Mouse (Mus musculus): ENCODE results near the gene Rpe. TPM values are rescaled to one million over a fixed set of nuclear protein-coding genes. Genes with fewer than 3 reads are reported as not detected.

Rpe gene
- total and polyA plus RNA-seq, 2 experiments from 2014 or later, result 21.6 to 32.7 TPM

DNA sequence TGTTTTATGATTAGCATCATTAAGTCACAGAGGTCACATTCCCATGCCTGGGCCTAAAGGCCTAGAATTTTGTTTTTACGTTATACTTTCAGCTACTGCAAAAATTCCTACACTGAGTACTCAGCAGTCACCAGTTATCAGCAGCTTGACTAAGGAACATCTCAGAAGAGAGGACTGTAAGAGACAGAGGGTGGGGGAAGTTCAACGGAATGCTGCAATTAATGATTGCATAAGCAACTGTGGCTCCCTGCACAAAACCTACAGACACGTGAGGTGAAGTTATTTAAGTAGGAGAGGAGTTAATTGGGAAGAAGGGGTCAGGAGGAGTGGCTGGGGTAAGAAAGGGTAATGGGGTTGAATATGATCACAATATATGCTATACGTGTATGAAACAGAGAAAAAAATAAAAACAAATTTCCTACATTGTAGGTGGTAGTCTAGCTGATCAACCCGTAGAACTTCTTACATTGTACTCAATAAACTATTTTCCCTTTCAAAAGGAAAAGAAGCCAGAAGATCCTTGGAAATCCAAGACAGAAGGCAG, 410 bp upstream of the Rpe start:
- peak overlapping the region; percentile 81; the same call in 1 of the 2 replicates for H3K9ac ChIP-seq
- no peaks in the 10 kb centered on the region for H3K4me1 ChIP-seq (ENCODE audit: insufficient read depth)
- peak overlapping the region; percentile 75 for H3K4me3 ChIP-seq (ENCODE audit: low read depth, low read length)
- no peaks in the 10 kb centered on the region for H3K9me3 ChIP-seq (ENCODE audit: low read length)
- no peaks in the 10 kb centered on the region for H3K27me3 ChIP-seq (ENCODE audit: insufficient read depth, low read length)
- DNase-seq (no peak), ATAC-seq (peak; percentile 4; the same call in 1 of the 2 replicates)
- peak overlapping the region; percentile 58 for H3K4me2 ChIP-seq (ENCODE audit: low read depth)
- H3K27ac ChIP-seq (ENCODE audit: low read depth, low read length), result no peak overlapping the region
- WGBS, result 44% methylated on average over 5 of the region's 5 CpGs
- no peak for TF ChIP-seq CTCF (IDR thresholded peaks at IDR 0.05; ENCODE audit: low read depth)
- no peaks in the 10 kb centered on the region for H3K36me3 ChIP-seq (ENCODE audit: insufficient read depth)

DNA sequence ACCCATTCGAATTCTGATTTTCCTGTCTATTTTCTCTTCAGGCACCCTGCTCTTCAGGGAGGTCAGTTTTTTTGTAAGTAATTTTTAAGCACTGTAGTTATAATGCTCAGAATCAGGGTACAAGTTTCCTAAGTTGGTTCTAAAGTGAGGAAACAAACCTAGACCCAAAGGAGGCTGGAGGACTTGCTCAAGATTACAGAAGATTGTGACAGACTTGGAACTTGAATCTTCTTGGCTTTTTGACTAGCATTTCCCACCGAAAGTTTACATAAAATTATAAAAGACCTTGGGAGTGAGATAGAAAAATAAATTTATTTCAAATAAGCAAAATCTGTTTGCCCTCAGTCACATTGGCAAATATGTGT, 927 bp downstream of the Rpe start:
- ATAC-seq (no peak), DNase-seq (no peak)
- 36% methylated on average over 2 of the region's 2 CpGs for WGBS
- TF ChIP-seq CTCF (IDR thresholded peaks at IDR 0.05; ENCODE audit: low read depth), result no peak
- Histone ChIP-seq H3K4me2 (ENCODE audit: low read depth) (peak overlapping the region; percentile 58), H3K36me3 (ENCODE audit: insufficient read depth) (no peaks in the 10 kb centered on the region), H3K9ac (0 out of 2 replicates have a peak overlapping the region, but pooled peaks have one; percentile 81), H3K4me1 (ENCODE audit: insufficient read depth) (no peaks in the 10 kb centered on the region), H3K27me3 (ENCODE audit: insufficient read depth, low read length) (no peaks in the 10 kb centered on the region), H3K9me3 (ENCODE audit: low read length) (no peaks in the 10 kb centered on the region), H3K4me3 (ENCODE audit: low read depth, low read length) (peak overlapping the region; percentile 75), H3K27ac (ENCODE audit: low read depth, low read length) (no peak overlapping the region)

DNA sequence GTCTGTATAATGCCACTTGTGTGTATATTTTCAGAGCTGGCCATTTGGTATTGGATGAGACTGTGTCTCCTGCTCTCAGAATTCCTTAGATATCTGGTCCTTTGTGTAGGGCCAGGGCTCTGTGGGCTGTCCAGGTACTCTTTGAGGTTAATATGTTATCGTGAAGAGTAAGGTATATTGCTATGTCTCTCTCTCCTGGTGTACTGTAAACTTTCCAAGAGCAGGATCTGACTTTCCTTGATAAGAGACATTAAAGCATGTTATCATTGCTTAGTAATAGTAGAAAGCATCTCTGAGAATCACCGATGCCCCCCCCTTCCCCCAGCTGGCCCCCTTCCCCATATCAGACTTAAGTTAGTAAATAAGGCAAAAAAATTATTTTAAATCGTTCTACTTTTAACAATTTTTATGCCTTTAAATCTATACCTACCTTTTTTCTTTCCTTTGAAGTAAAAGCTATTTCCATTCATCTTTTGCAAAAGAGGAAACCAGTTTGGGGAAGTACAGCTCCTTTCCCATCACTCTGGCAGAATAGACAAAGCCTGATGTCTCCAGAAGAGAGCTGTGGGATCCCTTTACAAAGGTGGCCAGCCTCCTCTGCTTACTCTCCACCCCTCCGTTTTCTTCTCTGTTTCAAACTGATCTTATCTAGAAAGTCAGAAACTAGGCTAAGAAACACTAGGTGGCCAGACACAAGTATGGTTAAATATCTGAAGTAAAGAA, 2.2 kb downstream of the Rpe start:
- WGBS, result 89% methylated on average over 4 of the region's 4 CpGs
- Histone ChIP-seq H3K4me3 (ENCODE audit: low read depth, low read length) (no peak overlapping the region), H3K4me2 (ENCODE audit: low read depth) (no peak overlapping the region), H3K9ac (no peak overlapping the region), H3K9me3 (ENCODE audit: low read length) (no peaks in the 10 kb centered on the region), H3K27ac (ENCODE audit: low read depth, low read length) (no peak overlapping the region), H3K36me3 (ENCODE audit: insufficient read depth) (no peaks in the 10 kb centered on the region), H3K27me3 (ENCODE audit: insufficient read depth, low read length) (no peaks in the 10 kb centered on the region), H3K4me1 (ENCODE audit: insufficient read depth) (no peaks in the 10 kb centered on the region)
- DNase-seq (no peak), ATAC-seq (no peak)
- no peak for TF ChIP-seq CTCF (IDR thresholded peaks at IDR 0.05; ENCODE audit: low read depth)

- no peak overlapping the region for H3K4me3 ChIP-seq (ENCODE audit: low read depth, low read length)
- no peak overlapping the region for H3K9ac ChIP-seq
- 54% methylated on average over 6 of the region's 6 CpGs for WGBS
- H3K27ac ChIP-seq (ENCODE audit: low read depth, low read length), result no peak overlapping the region
- DNase-seq, result no peak
- no peaks in the 10 kb centered on the region for H3K4me1 ChIP-seq (ENCODE audit: insufficient read depth)
- H3K36me3 ChIP-seq (ENCODE audit: insufficient read depth), result no peaks in the 10 kb centered on the region
- H3K9me3 ChIP-seq (ENCODE audit: low read length), result no peaks in the 10 kb centered on the region
- H3K4me2 ChIP-seq (ENCODE audit: low read depth), result no peak overlapping the region
- ATAC-seq, result no peak
- no peak for TF ChIP-seq CTCF (IDR thresholded peaks at IDR 0.05; ENCODE audit: low read depth)
- H3K27me3 ChIP-seq (ENCODE audit: insufficient read depth, low read length), result no peaks in the 10 kb centered on the region
Observed at GRCm38 (mm10) chr1:66704523-66704922, 3.9 kb downstream of the Rpe start.

DNA sequence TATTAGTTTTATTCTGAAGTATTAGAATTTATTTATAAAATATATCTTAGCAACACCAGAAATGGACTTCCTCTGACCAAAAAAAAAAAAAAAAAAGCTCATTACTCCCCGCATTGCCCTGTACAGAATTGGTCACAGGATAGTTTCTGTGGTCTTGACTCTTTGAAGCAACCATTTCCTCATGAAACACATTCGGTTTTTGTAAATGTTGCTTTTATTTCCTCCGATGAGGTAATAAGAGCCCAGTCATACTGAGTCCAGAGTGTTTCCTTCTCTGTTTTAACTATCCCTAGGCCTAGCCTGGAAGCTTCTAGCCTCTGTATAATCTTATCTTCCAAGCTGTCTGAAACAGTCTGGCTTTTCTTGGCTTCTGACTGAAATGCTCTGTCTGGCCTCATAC, 12.2 kb downstream of the Rpe start:
- no peak for DNase-seq
- WGBS, result 94% methylated on average over 3 of the region's 3 CpGs
- Histone ChIP-seq H3K4me1 (ENCODE audit: insufficient read depth) (no peaks in the 10 kb centered on the region), H3K27ac (ENCODE audit: low read depth, low read length) (no peak overlapping the region), H3K4me2 (ENCODE audit: low read depth) (no peak overlapping the region), H3K9me3 (ENCODE audit: low read length) (no peaks in the 10 kb centered on the region), H3K9ac (no peak overlapping the region), H3K36me3 (ENCODE audit: insufficient read depth) (peaks cover 24% of the 10 kb centered on the region), H3K27me3 (ENCODE audit: insufficient read depth, low read length) (no peaks in the 10 kb centered on the region), H3K4me3 (ENCODE audit: low read depth, low read length) (no peak overlapping the region)
- no peak for ATAC-seq
- TF ChIP-seq CTCF (IDR thresholded peaks at IDR 0.05; ENCODE audit: low read depth), result no peak

GRCm38 (mm10) chr1:66730581-66730980, 29.9 kb downstream of the Rpe start:
- Histone ChIP-seq H3K9me3 (ENCODE audit: low read length) (no peaks in the 10 kb centered on the region), H3K27ac (ENCODE audit: low read depth, low read length) (no peak overlapping the region), H3K27me3 (ENCODE audit: insufficient read depth, low read length) (no peaks in the 10 kb centered on the region), H3K4me3 (ENCODE audit: low read depth, low read length) (no peak overlapping the region), H3K4me1 (ENCODE audit: insufficient read depth) (no peaks in the 10 kb centered on the region), H3K36me3 (ENCODE audit: insufficient read depth) (peaks cover 10% of the 10 kb centered on the region; the same call in 1 of the 2 replicates), H3K9ac (no peak overlapping the region), H3K4me2 (ENCODE audit: low read depth) (no peak overlapping the region)
- WGBS, result 83% methylated on average over 1 of the region's 1 CpGs
- TF ChIP-seq CTCF (IDR thresholded peaks at IDR 0.05; ENCODE audit: low read depth), result no peak
- no peak for ATAC-seq
- no peak for DNase-seq

- H3K4me1 ChIP-seq (ENCODE audit: insufficient read depth), result no peaks in the 10 kb centered on the region
- no peak overlapping the region for H3K9ac ChIP-seq
- no peaks in the 10 kb centered on the region for H3K9me3 ChIP-seq (ENCODE audit: low read length)
- 89% methylated on average over 1 of the region's 1 CpGs for WGBS
- DNase-seq (no peak), ATAC-seq (no peak)
- TF ChIP-seq CTCF (IDR thresholded peaks at IDR 0.05; ENCODE audit: low read depth), result no peak
- H3K27ac ChIP-seq (ENCODE audit: low read depth, low read length), result no peak overlapping the region
- no peak overlapping the region for H3K4me3 ChIP-seq (ENCODE audit: low read depth, low read length)
- 0 out of 2 replicates have a peak, but pooled peaks cover 3% of the 10 kb centered on the region for H3K36me3 ChIP-seq (ENCODE audit: insufficient read depth)
- H3K27me3 ChIP-seq (ENCODE audit: insufficient read depth, low read length), result no peaks in the 10 kb centered on the region
- H3K4me2 ChIP-seq (ENCODE audit: low read depth), result no peak overlapping the region
Observed at GRCm38 (mm10) chr1:66768764-66769163, 68.1 kb downstream of the Rpe start.

Other genes with a start within 250 kb of the Rpe start
- gene Unc80, start 232.5 kb upstream of the Rpe start, total RNA-seq (2014; rRNA removed), result 15.1 and 16.9 TPM in 2 replicates
- gene Unc80, start 232.5 kb upstream of the Rpe start, polyA plus RNA-seq (2015; fragmentation: Nextera tagmentation; extraction: Ambion mirVana), result 2.5 and 5.2 TPM in 2 replicates
- gene Kansl1l, start 116.7 kb downstream of the Rpe start, total RNA-seq (2014; rRNA removed), result 29.9 and 35.2 TPM in 2 replicates
- 4.6 and 7.4 TPM in 2 replicates for gene Kansl1l, start 116.7 kb downstream of the Rpe start, polyA plus RNA-seq (2015; fragmentation: Nextera tagmentation; extraction: Ambion mirVana)
- gene Acadl, start 162.4 kb downstream of the Rpe start, total RNA-seq (2014; rRNA removed), result 8.6 and 9.8 TPM in 2 replicates
- gene Acadl, start 162.4 kb downstream of the Rpe start, polyA plus RNA-seq (2015; fragmentation: Nextera tagmentation; extraction: Ambion mirVana), result 44.9 and 57.3 TPM in 2 replicates
- 3.0 TPM in 1 of 2 replicates, not detected in the other for gene Myl1, start 244.6 kb downstream of the Rpe start, total RNA-seq (2014; rRNA removed)
- gene Myl1, start 244.6 kb downstream of the Rpe start, polyA plus RNA-seq (2015; fragmentation: Nextera tagmentation; extraction: Ambion mirVana), result 0.33 and 0.38 TPM in 2 replicates

Data from forebrain, postnatal 0 days (tissue).